Mouse (Mus musculus): ENCODE data around the gene Cadps2. TPM values are rescaled to one million over a fixed set of nuclear protein-coding genes. Genes with fewer than 3 reads are reported as not detected.

Cadps2 gene
- not detected in 4 replicates for total RNA-seq (2023; ENCODE audit: inconsistent age)

GRCm38 (mm10) chr6:23839009-23839811 is at the start of gene Cadps2:
Gene Cadps2 (minus strand): TSS chr6:23839421.

GRCm38 (mm10) chr6:23655036-23655435 is 184.2 kb downstream of the Cadps2 start, which contains the start of gene Rnf148:
Gene Rnf148 (minus strand): TSS chr6:23655136.

GRCm38 (mm10) chr6:23650205-23650604 is 189.0 kb downstream of the Cadps2 start, which contains the start of gene Rnf133:
Gene Rnf133 (minus strand): TSS chr6:23650305.

GRCm38 (mm10) chr6:23248313-23249052 is 590.7 kb downstream of the Cadps2 start, which contains the start of gene Fezf1:
Gene Fezf1 (minus strand): TSS chr6:23248362.

Other genes with a start within 250 kb of the Cadps2 start
- not detected in 4 replicates for gene Rnf133, start 189.1 kb downstream of the Cadps2 start, total RNA-seq (2023; ENCODE audit: inconsistent age)
- gene Rnf148, start 184.3 kb downstream of the Cadps2 start, total RNA-seq (2023; ENCODE audit: inconsistent age), result not detected in 4 replicates
- not detected in 4 replicates for gene Tas2r118, start 130.6 kb upstream of the Cadps2 start, total RNA-seq (2023; ENCODE audit: inconsistent age)